Mouse (Mus musculus) forebrain, embryonic 13.5 days (tissue): ENCODE measurements around the gene Tcf20. TPM values are rescaled to one million over a fixed set of nuclear protein-coding genes. Genes with fewer than 3 reads are reported as not detected.

Experiments
- ATAC-seq: fragments of 200-750 bp; cut with Nextera tagmentation; 2 replicates; pipeline ENCODE4 v1.8.0; 2017
- H3K27ac ChIP-seq: fragments of 300-500 bp; sonication (generic); 2 replicates; pipeline ENCODE4 v1.5.1; 2015; ENCODE audit warnings: inconsistent platforms, mild to moderate bottlenecking, moderate library complexity
- H3K27me3 ChIP-seq: fragments of 300-500 bp; sonication (generic); 2 replicates; pipeline ENCODE4 v1.6.1; 2015; ENCODE audit warnings: mild to moderate bottlenecking, inconsistent platforms
- H3K36me3 ChIP-seq: fragments of 300-500 bp; sonication (generic); 2 replicates; pipeline ENCODE4 v1.6.1; 2015; ENCODE audit warnings: mild to moderate bottlenecking, inconsistent platforms; ENCODE audit not compliant: poor library complexity, severe bottlenecking
- H3K4me1 ChIP-seq: fragments of 300-500 bp; sonication (generic); 2 replicates; pipeline ENCODE4 v1.6.1; 2015; ENCODE audit warnings: inconsistent platforms
- H3K4me2 ChIP-seq: fragments of 300-500 bp; sonication (generic); 2 replicates; pipeline ENCODE4 v1.6.1; 2015; ENCODE audit warnings: inconsistent platforms, mild to moderate bottlenecking, moderate library complexity
- H3K4me3 ChIP-seq: fragments of 300-500 bp; sonication (generic); 2 replicates; pipeline ENCODE4 v1.5.1; 2015; ENCODE audit warnings: mild to moderate bottlenecking, inconsistent platforms
- H3K9ac ChIP-seq: fragments of 300-500 bp; sonication (generic); 2 replicates; pipeline ENCODE4 v1.6.1; 2015; ENCODE audit warnings: mild to moderate bottlenecking, inconsistent platforms
- H3K9me3 ChIP-seq: fragments of 300-500 bp; sonication (generic); replicated peaks from 2 replicates; pipeline ENCODE4 v1.6.1; 2016; ENCODE audit warnings: inconsistent platforms
- WGBS: fragments of 180-500 bp; shearing (Covaris S2); methylation state at CpG from one replicate; pipeline ENCODE4 v1.1.7; 2015; 5-methylcytosine and 5-hydroxymethylcytosine counted together
- polyA plus RNA-seq: library from polyadenylated mRNA; unstranded; fragments of >200 nt; fragmentation: Nextera tagmentation; extraction: Ambion mirVana; gene quantifications from 2 replicates; pipeline ENCODE4 v1.2.1, GENCODE M21; 2015

Tcf20 gene
- polyA plus RNA-seq, 1 experiment from 2014 or later: 15.3 TPM

DNA sequence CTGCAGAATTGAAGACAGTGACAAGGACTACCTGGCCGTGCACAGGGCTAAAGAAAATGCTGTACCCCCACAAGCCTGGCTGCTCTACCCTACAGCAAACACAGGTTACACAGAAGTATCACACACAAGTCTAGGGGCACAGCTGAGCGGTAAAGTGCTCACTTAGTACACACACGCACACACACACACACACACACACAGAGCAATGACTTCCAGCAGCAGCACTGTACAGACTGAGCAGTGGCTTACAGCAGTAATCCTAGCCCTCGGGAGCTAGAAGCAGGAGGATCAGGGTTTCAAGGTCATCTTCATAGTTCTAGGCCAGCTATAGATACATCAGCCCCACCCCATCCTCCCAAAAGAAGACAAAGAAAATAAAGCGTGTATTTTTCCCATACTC, 33.6 kb downstream of the Tcf20 start:
- Histone ChIP-seq H3K4me2 (no peak overlapping the region), H3K4me1 (peaks cover 95% of the 10 kb centered on the region), H3K36me3 (no peaks in the 10 kb centered on the region), H3K9ac (no peak overlapping the region), H3K4me3 (no peak overlapping the region), H3K9me3 (no peaks in the 10 kb centered on the region), H3K27ac (no peak overlapping the region), H3K27me3 (peaks cover 6% of the 10 kb centered on the region; the same call in 1 of the 2 replicates)
- ATAC-seq: no peak
- whole genome bisulfite sequencing: 77% methylated on average over 5 of the region's 5 CpGs

DNA sequence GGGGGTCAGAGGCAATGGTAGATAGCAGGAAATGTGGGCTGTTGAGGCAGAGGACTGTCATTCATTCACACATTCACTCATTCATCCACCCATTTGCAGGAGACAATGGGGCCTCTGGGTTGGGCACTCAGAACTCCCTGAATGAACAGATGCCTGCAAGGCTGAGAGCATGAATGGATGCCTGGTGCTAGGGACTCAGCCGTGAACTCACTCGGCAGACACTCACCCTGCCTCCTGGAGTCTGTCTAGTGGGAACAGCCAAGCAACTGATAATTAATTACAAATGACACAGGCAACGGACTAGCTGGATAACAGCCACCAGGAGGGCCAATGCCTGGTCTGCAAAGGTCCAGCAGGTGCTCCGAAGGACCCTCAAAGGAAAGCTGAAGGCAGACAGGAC, 34.6 kb downstream of the Tcf20 start:
- H3K27ac ChIP-seq: peak overlapping the region; percentile 84
- ATAC-seq: peak; percentile 33
- no peak overlapping the region for H3K9ac ChIP-seq
- peak overlapping the region; percentile 33; the same call in 1 of the 2 replicates for H3K4me2 ChIP-seq
- no peak overlapping the region for H3K4me3 ChIP-seq
- H3K36me3 ChIP-seq: no peaks in the 10 kb centered on the region
- H3K9me3 ChIP-seq: no peaks in the 10 kb centered on the region
- WGBS: 12% methylated on average over 4 of the region's 4 CpGs
- H3K27me3 ChIP-seq: peaks cover 6% of the 10 kb centered on the region; the same call in 1 of the 2 replicates
- H3K4me1 ChIP-seq: peaks cover 95% of the 10 kb centered on the region

- no peaks in the 10 kb centered on the region for H3K36me3 ChIP-seq
- peaks cover 6% of the 10 kb centered on the region; the same call in 1 of the 2 replicates for H3K27me3 ChIP-seq
- no peak overlapping the region for H3K4me3 ChIP-seq
- peak overlapping the region; percentile 33 for H3K4me2 ChIP-seq
- no peaks in the 10 kb centered on the region for H3K9me3 ChIP-seq
- ATAC-seq: peak; percentile 81
- 2% methylated on average over 20 of the region's 20 CpGs for WGBS
- peak overlapping the region; percentile 38; the same call in 1 of the 2 replicates for H3K9ac ChIP-seq
- H3K4me1 ChIP-seq: peaks cover 95% of the 10 kb centered on the region
- H3K27ac ChIP-seq: peak overlapping the region; percentile 84
These were observed 35.4 kb downstream of the Tcf20 start for GRCm38 (mm10) chr15:82952292-82952705.

- Histone ChIP-seq H3K4me2 (no peak overlapping the region), H3K27ac (no peak overlapping the region), H3K4me3 (no peak overlapping the region), H3K9me3 (no peaks in the 10 kb centered on the region), H3K36me3 (no peaks in the 10 kb centered on the region), H3K9ac (no peak overlapping the region), H3K27me3 (peaks cover 6% of the 10 kb centered on the region; the same call in 1 of the 2 replicates), H3K4me1 (peaks cover 93% of the 10 kb centered on the region)
- no peak for ATAC-seq
- 65% methylated on average over 8 of the region's 8 CpGs for WGBS
These were observed 37.4 kb downstream of the Tcf20 start for GRCm38 (mm10) chr15:82950246-82950645.

GRCm38 (mm10) chr15:82947431-82947830, 40.2 kb downstream of the Tcf20 start:
- Histone ChIP-seq H3K27me3 (no peaks in the 10 kb centered on the region), H3K4me1 (peaks cover 81% of the 10 kb centered on the region), H3K4me3 (no peak overlapping the region), H3K9ac (no peak overlapping the region), H3K27ac (no peak overlapping the region; the same call in 1 of the 2 replicates), H3K4me2 (no peak overlapping the region), H3K9me3 (no peaks in the 10 kb centered on the region), H3K36me3 (no peaks in the 10 kb centered on the region)
- ATAC-seq: no peak
- 65% methylated on average over 5 of the region's 5 CpGs for WGBS

DNA sequence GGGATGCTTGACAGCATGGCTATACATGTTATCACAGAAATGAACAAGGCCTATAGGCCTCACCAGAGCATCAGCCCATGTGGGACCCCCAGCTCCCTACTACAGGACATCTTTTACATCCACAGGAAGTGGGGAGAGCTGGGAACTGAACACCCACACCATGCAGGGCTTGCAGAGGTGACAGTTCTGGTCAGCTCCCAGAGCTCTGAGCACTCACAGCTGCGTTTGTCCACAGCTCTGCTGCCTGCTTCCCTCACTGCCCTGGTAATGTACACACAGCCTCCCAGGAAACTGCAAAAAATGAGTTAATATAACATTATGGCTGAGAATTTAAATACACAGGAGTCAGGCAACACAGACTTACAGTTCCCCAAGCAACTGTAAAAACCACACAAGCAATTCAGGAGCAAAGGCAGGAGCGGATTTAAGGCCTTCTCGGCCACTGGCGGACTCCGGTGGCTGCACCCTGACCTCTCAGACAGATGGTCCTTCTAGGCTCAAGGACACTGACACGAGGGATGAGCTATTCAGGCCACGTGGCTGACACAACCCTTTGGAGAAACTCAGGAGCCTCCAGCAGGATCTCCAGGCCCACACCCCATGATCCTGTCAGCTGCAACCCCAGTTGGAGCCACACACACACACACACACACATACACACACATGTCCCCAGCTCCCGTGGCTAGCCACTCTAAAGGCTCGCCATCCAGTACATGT, 43.0 kb downstream of the Tcf20 start:
- 77% methylated on average over 9 of the region's 9 CpGs for WGBS
- Histone ChIP-seq H3K27me3 (no peaks in the 10 kb centered on the region), H3K4me1 (peaks cover 84% of the 10 kb centered on the region)

GRCm38 (mm10) chr15:82941733-82942132, 45.9 kb downstream of the Tcf20 start:
- 32% methylated on average over 8 of the region's 8 CpGs for WGBS
- H3K27me3 ChIP-seq: no peaks in the 10 kb centered on the region
- ATAC-seq: peak; percentile 57
- H3K9me3 ChIP-seq: no peaks in the 10 kb centered on the region
- H3K4me3 ChIP-seq: no peak overlapping the region
- peak overlapping the region; percentile 31 for H3K9ac ChIP-seq
- H3K36me3 ChIP-seq: no peaks in the 10 kb centered on the region
- peak overlapping the region; percentile 81 for H3K27ac ChIP-seq
- peak overlapping the region; percentile 36 for H3K4me2 ChIP-seq
- peaks cover 85% of the 10 kb centered on the region for H3K4me1 ChIP-seq

More for the DNA sequence above, 43.0 kb downstream of the Tcf20 start:
- H3K4me3 ChIP-seq: no peak overlapping the region
- no peaks in the 10 kb centered on the region for H3K36me3 ChIP-seq
- H3K4me2 ChIP-seq: no peak overlapping the region
- no peak for ATAC-seq
- no peak overlapping the region for H3K9ac ChIP-seq
- H3K27ac ChIP-seq: no peak overlapping the region
- no peaks in the 10 kb centered on the region for H3K9me3 ChIP-seq

DNA sequence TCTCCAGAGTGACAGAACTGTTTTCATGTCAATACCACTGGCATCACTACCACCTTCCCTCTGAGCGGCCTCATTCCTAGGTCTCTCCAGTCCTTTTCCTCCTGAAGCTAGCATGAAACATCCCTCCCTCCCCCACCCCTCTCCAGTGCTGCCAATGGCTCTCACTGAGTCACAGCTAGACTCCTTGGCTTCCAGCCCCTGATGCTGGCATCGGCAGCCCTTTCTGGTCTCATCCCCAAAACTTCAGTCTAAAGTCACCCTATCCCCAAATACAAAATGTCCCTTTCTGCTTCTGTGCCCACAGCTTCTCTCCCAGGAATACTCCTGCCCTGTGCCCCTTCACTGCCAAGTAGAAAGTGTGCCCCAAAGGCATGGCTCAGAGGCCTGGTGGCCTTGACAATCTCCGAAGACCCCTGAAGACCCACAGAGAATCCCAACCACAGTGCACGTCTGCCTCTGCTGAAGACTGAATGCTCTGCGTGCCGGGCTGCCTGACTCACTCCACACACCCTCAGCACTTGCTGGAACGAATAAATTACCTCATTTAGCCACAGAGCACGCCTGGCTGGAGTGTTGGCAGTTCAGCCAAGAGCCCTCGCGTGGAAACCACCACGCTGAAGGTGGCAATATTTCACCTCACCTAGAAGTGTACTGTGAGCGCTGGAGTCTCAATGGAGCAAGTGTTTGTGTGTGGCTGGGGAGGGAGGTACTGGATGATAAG, 47.0 kb downstream of the Tcf20 start:
- Histone ChIP-seq H3K4me1 (peaks cover 85% of the 10 kb centered on the region), H3K4me3 (no peak overlapping the region), H3K9ac (no peak overlapping the region), H3K27ac (peak overlapping the region; percentile 81), H3K9me3 (no peaks in the 10 kb centered on the region), H3K4me2 (no peak overlapping the region; the same call in 1 of the 2 replicates), H3K27me3 (no peaks in the 10 kb centered on the region), H3K36me3 (no peaks in the 10 kb centered on the region)
- 36% methylated on average over 12 of the region's 12 CpGs for WGBS
- no peak for ATAC-seq

GRCm38 (mm10) chr15:82938155-82938569, 49.5 kb downstream of the Tcf20 start:
- no peaks in the 10 kb centered on the region for H3K9me3 ChIP-seq
- H3K4me2 ChIP-seq: peak overlapping the region; percentile 41
- ATAC-seq: no peak
- no peaks in the 10 kb centered on the region for H3K36me3 ChIP-seq
- peaks cover 99% of the 10 kb centered on the region for H3K4me1 ChIP-seq
- H3K9ac ChIP-seq: peak overlapping the region; percentile 14; the same call in 1 of the 2 replicates
- WGBS: 22% methylated on average over 17 of the region's 17 CpGs
- H3K4me3 ChIP-seq: no peak overlapping the region
- H3K27ac ChIP-seq: peak overlapping the region; percentile 79
- no peaks in the 10 kb centered on the region for H3K27me3 ChIP-seq

DNA sequence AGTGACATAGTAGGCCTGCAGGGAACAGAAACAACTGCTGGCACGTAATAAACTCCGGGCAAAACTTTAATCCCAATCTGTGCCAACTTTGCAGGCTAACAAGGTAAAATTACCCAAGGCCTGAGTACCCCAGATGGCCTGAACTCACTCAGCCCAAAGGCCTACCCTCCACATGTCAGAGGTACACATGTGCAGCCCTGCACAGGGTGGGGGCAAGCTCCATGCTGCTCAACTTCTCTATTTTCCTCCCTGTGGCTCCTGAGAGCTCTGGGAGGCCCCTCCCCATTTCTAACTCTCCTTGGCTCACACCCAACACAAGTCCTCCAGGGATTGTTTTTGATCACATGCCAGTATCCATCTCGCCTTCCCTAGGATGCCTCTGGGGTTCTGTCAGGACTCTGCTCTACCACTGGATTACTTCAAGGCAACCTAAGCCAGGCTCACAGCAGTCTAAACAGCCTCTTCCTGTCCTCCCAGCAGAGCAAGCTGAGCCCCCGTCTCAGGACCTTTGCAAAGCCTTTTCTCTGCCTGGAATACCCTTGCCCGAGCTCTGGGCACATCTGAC, 50.2 kb downstream of the Tcf20 start:
- Histone ChIP-seq H3K9me3 (no peaks in the 10 kb centered on the region), H3K4me1 (peaks cover 100% of the 10 kb centered on the region), H3K27ac (peak overlapping the region; percentile 79), H3K36me3 (no peaks in the 10 kb centered on the region), H3K4me3 (no peak overlapping the region), H3K9ac (peak overlapping the region; percentile 14; the same call in 1 of the 2 replicates), H3K27me3 (no peaks in the 10 kb centered on the region), H3K4me2 (peak overlapping the region; percentile 41)
- 40% methylated on average over 5 of the region's 5 CpGs for WGBS
- peak; percentile 20; the same call in 1 of the 2 replicates for ATAC-seq

DNA sequence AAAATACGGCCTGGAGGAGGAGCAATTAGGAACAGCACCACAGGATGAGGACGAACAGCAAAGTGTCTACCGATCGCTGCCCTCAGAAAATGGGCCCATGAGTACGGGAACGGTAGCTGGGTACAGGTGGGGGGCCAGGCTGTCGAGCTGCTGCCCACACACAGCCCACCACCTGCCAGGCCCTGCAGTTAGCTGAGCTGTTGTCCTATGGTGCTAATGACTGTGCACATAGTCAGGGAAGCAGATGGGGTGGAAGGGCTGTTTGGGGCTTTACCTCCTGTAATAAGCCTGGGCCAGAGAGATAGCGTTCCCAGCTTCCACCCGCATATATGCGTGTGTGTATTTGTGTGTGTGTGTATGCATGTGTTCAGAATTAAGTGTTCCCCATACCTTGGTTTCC, 52.7 kb downstream of the Tcf20 start:
- no peaks in the 10 kb centered on the region for H3K36me3 ChIP-seq
- no peaks in the 10 kb centered on the region for H3K9me3 ChIP-seq
- 0 out of 2 replicates have a peak overlapping the region, but pooled peaks have one; percentile 6 for H3K27ac ChIP-seq
- peak; percentile 28; the same call in 1 of the 2 replicates for ATAC-seq
- H3K4me2 ChIP-seq: no peak overlapping the region
- no peaks in the 10 kb centered on the region for H3K27me3 ChIP-seq
- no peak overlapping the region for H3K9ac ChIP-seq
- 47% methylated on average over 10 of the region's 10 CpGs for WGBS
- H3K4me3 ChIP-seq: no peak overlapping the region
- peaks cover 94% of the 10 kb centered on the region for H3K4me1 ChIP-seq
